Mouse (Mus musculus) splenic B cell, adult 2 months (primary cell): ENCODE measurements at regions not wholly inside any gene's neighbourhood (a gene's known extent, or its start where the extent isn't known, plus 50 kb on each side); places are given as distances from the start of the nearest gene placed in this dataset.
A peak's percentile ranks its signal among the peaks of the same experiment; 100 is the strongest.

Experiments used
- DNase-seq: peaks from one replicate; pipeline ENCODE4 v3.0.0-alpha.2; 2011; ENCODE audit warnings: low read depth, low spot score
- H3K27me3 ChIP-seq: 2 replicates; pipeline ENCODE4 v1.6.1; 2012; ENCODE audit warnings: mild to moderate bottlenecking, low read length, moderate library complexity, mixed read lengths; ENCODE audit not compliant: control insufficient read depth, poor library complexity, insufficient read depth, severe bottlenecking
- H3K36me3 ChIP-seq: 2 replicates; pipeline ENCODE4 v1.6.1; 2012; ENCODE audit warnings: mild to moderate bottlenecking, low read length, moderate library complexity, mixed read lengths; ENCODE audit not compliant: control insufficient read depth, poor library complexity, insufficient read depth, severe bottlenecking

GRCm38 (mm10) chr5:41206462-41206861 is 501.5 kb downstream of the Rab28 start:
- no peaks in the 10 kb centered on the region for H3K27me3 ChIP-seq
- no peak for DNase-seq
- H3K36me3 ChIP-seq, result no peaks in the 10 kb centered on the region

- no peak for DNase-seq
- H3K36me3 ChIP-seq, result no peaks in the 10 kb centered on the region
- H3K27me3 ChIP-seq, result no peaks in the 10 kb centered on the region
Measured at GRCm38 (mm10) chr5:41204417-41204816, 503.5 kb downstream of the Rab28 start.

GRCm38 (mm10) chr5:41187193-41187592 is 520.8 kb downstream of the Rab28 start:
- Histone ChIP-seq H3K36me3 (no peaks in the 10 kb centered on the region), H3K27me3 (no peaks in the 10 kb centered on the region)
- no peak for DNase-seq

GRCm38 (mm10) chr5:41177220-41177619 is 530.7 kb downstream of the Rab28 start:
- Histone ChIP-seq H3K27me3 (no peaks in the 10 kb centered on the region), H3K36me3 (no peaks in the 10 kb centered on the region)
- DNase-seq, result no peak

GRCm38 (mm10) chr5:41165870-41166626 is 541.9 kb downstream of the Rab28 start:
- no peaks in the 10 kb centered on the region for H3K27me3 ChIP-seq

GRCm38 (mm10) chr5:41125050-41125449 is 582.9 kb downstream of the Rab28 start:
- Histone ChIP-seq H3K36me3 (no peaks in the 10 kb centered on the region), H3K27me3 (no peaks in the 10 kb centered on the region)
- peak; percentile 13 for DNase-seq

More at GRCm38 (mm10) chr5:41165870-41166626, 541.9 kb downstream of the Rab28 start:
- no peaks in the 10 kb centered on the region for H3K36me3 ChIP-seq
- DNase-seq, result no peak

GRCm38 (mm10) chr5:41117658-41118057 is 590.3 kb downstream of the Rab28 start:
- no peaks in the 10 kb centered on the region for H3K27me3 ChIP-seq
- H3K36me3 ChIP-seq, result no peaks in the 10 kb centered on the region
- no peak for DNase-seq

GRCm38 (mm10) chr5:41087773-41088172 is 620.2 kb downstream of the Rab28 start:
- Histone ChIP-seq H3K27me3 (no peaks in the 10 kb centered on the region), H3K36me3 (no peaks in the 10 kb centered on the region)
- no peak for DNase-seq

GRCm38 (mm10) chr5:41076412-41076811 is 631.5 kb downstream of the Rab28 start:
- no peaks in the 10 kb centered on the region for H3K36me3 ChIP-seq
- DNase-seq, result no peak
- H3K27me3 ChIP-seq, result no peaks in the 10 kb centered on the region

- Histone ChIP-seq H3K27me3 (no peaks in the 10 kb centered on the region), H3K36me3 (no peaks in the 10 kb centered on the region)
- no peak for DNase-seq
Measured at GRCm38 (mm10) chr5:41061646-41062045, 646.3 kb downstream of the Rab28 start.

GRCm38 (mm10) chr5:41061222-41061621 is 646.7 kb downstream of the Rab28 start:
- Histone ChIP-seq H3K36me3 (no peaks in the 10 kb centered on the region), H3K27me3 (no peaks in the 10 kb centered on the region)
- no peak for DNase-seq

- Histone ChIP-seq H3K27me3 (no peaks in the 10 kb centered on the region), H3K36me3 (no peaks in the 10 kb centered on the region)
- DNase-seq, result no peak
Measured at GRCm38 (mm10) chr5:41058015-41058414, 649.9 kb downstream of the Rab28 start.

- peak; percentile 38 for DNase-seq
Measured at GRCm38 (mm10) chr5:41051948-41052347, 656.0 kb downstream of the Rab28 start.

GRCm38 (mm10) chr5:41048515-41048914 is 659.4 kb downstream of the Rab28 start:
- H3K27me3 ChIP-seq, result no peaks in the 10 kb centered on the region
- no peaks in the 10 kb centered on the region for H3K36me3 ChIP-seq
- DNase-seq, result no peak

More at GRCm38 (mm10) chr5:41051948-41052347, 656.0 kb downstream of the Rab28 start:
- Histone ChIP-seq H3K36me3 (no peaks in the 10 kb centered on the region), H3K27me3 (no peaks in the 10 kb centered on the region)

GRCm38 (mm10) chr5:41045221-41045620 is 662.7 kb downstream of the Rab28 start:
- H3K27me3 ChIP-seq, result no peaks in the 10 kb centered on the region
- DNase-seq, result no peak
- no peaks in the 10 kb centered on the region for H3K36me3 ChIP-seq

- peak; percentile 56 for DNase-seq
- H3K27me3 ChIP-seq, result no peaks in the 10 kb centered on the region
- no peaks in the 10 kb centered on the region for H3K36me3 ChIP-seq
Measured at GRCm38 (mm10) chr5:41044465-41044864, 663.5 kb downstream of the Rab28 start.
